Mouse (Mus musculus): ENCODE measurements around the gene Ybx2.

- TF ChIP-seq POLR2A (IDR thresholded peaks at IDR 0.05; ENCODE audit: borderline replicate concordance, control insufficient read depth, low read depth, low read length) (no peak), CTCF (IDR thresholded peaks at IDR 0.05; ENCODE audit: control insufficient read depth, insufficient read depth, low read length) (no peak)
Observed at GRCm38 (mm10) chr11:69912716-69913530, 22.7 kb upstream of the Ybx2 start.
